Mouse (Mus musculus) MEL (cell line): Measurements from ENCODE around the gene Zswim7.

Experiments used
- CHD1 ChIP-seq: IDR thresholded peaks from 2 replicates; pipeline ENCODE4 v1.6.1; 2012; ENCODE audit warnings: low read depth, mild to moderate bottlenecking, inconsistent platforms, low read length, improper control_type of control experiment
- CTCF ChIP-seq, 3 experiments: IDR thresholded peaks in 2 of 3; conservative IDR thresholded peaks in 1 of 3; 2 replicates each; pipeline ENCODE4 v1.5.1; 2011 to 2012; ENCODE audit warnings: low read length in 3 of 3, low read depth in 2 of 3, mild to moderate bottlenecking in 2 of 3, improper control_type of control experiment in 1 of 3, inconsistent platforms in 1 of 3, mixed read lengths in 1 of 3, moderate library complexity in 1 of 3; ENCODE audit not compliant: control insufficient read depth in 1 of 3, insufficient read depth in 1 of 3, poor library complexity in 1 of 3, severe bottlenecking in 1 of 3
- E2F4 ChIP-seq: IDR thresholded peaks from 2 replicates; pipeline ENCODE4 v1.6.1; 2011; ENCODE audit warnings: low read depth, low read length, improper control_type of control experiment, borderline replicate concordance
- KAT2A ChIP-seq: conservative IDR thresholded peaks from 2 replicates; pipeline ENCODE4 v1.6.1; 2012; ENCODE audit warnings: low read depth, low read length, improper control_type of control experiment, inconsistent platforms
- MAFK ChIP-seq: IDR thresholded peaks from 2 replicates; pipeline ENCODE4 v1.6.1; 2011; ENCODE audit warnings: low read depth, mild to moderate bottlenecking, low read length, improper control_type of control experiment, borderline replicate concordance
- MEF2A ChIP-seq: IDR thresholded peaks from 2 replicates; pipeline ENCODE4 v1.6.1; 2014; ENCODE audit warnings: low read depth, mild to moderate bottlenecking, inconsistent platforms, low read length, improper control_type of control experiment; ENCODE audit not compliant: poor library complexity, insufficient replicate concordance, severe bottlenecking; ENCODE audit errors: extremely low read depth
- NELFE ChIP-seq: IDR thresholded peaks from 2 replicates; pipeline ENCODE4 v1.6.1; 2011; ENCODE audit warnings: low read depth, low read length, improper control_type of control experiment
- POLR2A ChIP-seq, 2 experiments: IDR thresholded peaks; 2 replicates each; pipeline ENCODE4 v1.6.1; 2011 to 2012; ENCODE audit warnings: low read length in 2 of 2, mild to moderate bottlenecking in 2 of 2, control low read depth in 1 of 2, improper control_type of control experiment in 1 of 2, low read depth in 1 of 2, moderate library complexity in 1 of 2; ENCODE audit not compliant: control insufficient read depth in 1 of 2, insufficient read depth in 1 of 2, poor library complexity in 1 of 2
- SIN3A ChIP-seq: IDR thresholded peaks from 2 replicates; pipeline ENCODE4 v1.6.1; 2012; ENCODE audit warnings: low read length, improper control_type of control experiment, inconsistent platforms
- TBP ChIP-seq: IDR thresholded peaks from 2 replicates; pipeline ENCODE4 v1.8.0; 2011; ENCODE audit warnings: low read depth, low read length, improper control_type of control experiment
- USF1 ChIP-seq: IDR thresholded peaks from 2 replicates; pipeline ENCODE4 v1.6.1; 2014; ENCODE audit warnings: low read depth, mild to moderate bottlenecking, inconsistent platforms, low read length, improper control_type of control experiment, moderate library complexity
- ZC3H11A ChIP-seq: IDR thresholded peaks from 2 replicates; pipeline ENCODE4 v1.6.1; 2012; ENCODE audit warnings: low read depth, mild to moderate bottlenecking, inconsistent platforms, low read length, improper control_type of control experiment
- ZMIZ1 ChIP-seq: IDR thresholded peaks from 2 replicates; pipeline ENCODE4 v1.6.1; 2012; ENCODE audit warnings: low read depth, mild to moderate bottlenecking, inconsistent platforms, low read length, improper control_type of control experiment, moderate library complexity
- ZNF384 ChIP-seq: IDR thresholded peaks from 2 replicates; pipeline ENCODE4 v1.6.1; 2012; ENCODE audit warnings: low read depth, mild to moderate bottlenecking, inconsistent platforms, low read length, improper control_type of control experiment

DNA sequence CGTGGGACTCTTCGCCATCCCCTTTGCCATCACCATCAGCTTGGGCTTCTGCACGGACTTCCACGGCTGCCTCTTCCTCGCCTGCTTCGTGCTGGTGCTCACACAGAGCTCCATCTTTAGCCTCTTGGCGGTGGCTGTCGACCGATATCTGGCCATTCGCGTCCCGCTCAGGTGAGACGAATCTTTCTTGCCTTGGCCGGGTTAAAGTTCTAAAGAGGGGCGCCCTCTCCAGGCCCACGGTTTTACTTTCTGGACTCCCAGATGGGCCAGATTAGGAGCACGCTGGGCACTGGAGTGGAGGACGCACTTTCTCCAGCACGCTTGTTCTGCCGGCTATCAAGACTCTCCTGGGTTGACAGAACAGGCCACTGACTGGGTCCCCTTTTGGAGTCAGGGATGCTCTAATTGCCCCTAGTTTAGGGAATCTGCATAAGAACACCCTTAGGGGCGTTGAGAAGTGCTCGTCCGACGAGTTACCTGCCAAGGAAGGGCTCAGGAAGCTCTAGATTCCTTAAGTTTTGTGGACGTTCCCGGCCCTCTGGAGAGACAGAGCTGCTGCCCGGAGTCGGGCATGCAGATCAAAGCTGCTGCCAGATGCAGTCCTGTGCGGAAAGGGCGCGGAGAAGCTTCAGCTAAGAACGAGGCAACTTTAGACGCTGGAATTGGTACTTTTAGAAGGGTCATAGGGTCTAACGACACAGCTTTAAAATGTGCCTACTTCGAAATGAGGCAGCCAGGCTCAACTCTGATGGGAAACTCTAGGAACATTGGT, 31.7 kb downstream of the Zswim7 start:
- no peak for TF ChIP-seq CHD1
- no peak for TF ChIP-seq TBP
- TF ChIP-seq SIN3A: no peak
- no peak for TF ChIP-seq MEF2A
- TF ChIP-seq POLR2A (IDR thresholded peaks at IDR 0.05; ENCODE audit: control insufficient read depth in 1 of 2, insufficient read depth in 1 of 2, low read depth in 1 of 2, low read length in 2 of 2, poor library complexity in 1 of 2): no peak
- peak in 1 of 3 experiments; percentile 34; a peak in 3 of 6 replicates for TF ChIP-seq CTCF (IDR thresholded peaks at IDR 0.05 in 2 of 3, conservative IDR thresholded peaks at IDR 0.05 in 1 of 3; ENCODE audit: control insufficient read depth in 1 of 3, insufficient read depth in 1 of 3, low read depth in 2 of 3, low read length in 3 of 3, poor library complexity in 1 of 3, severe bottlenecking in 1 of 3)
- TF ChIP-seq MAFK: no peak
- TF ChIP-seq ZNF384: no peak
- no peak for TF ChIP-seq E2F4
- TF ChIP-seq ZMIZ1: no peak
- no peak for TF ChIP-seq USF1
- TF ChIP-seq ZC3H11A: no peak; the same call in 1 of the 2 replicates
- TF ChIP-seq NELFE: no peak
- TF ChIP-seq KAT2A: no peak
